Mouse (Mus musculus) MN1 (cell line): ENCODE results near the gene Gm12695.

Source experiments
- DNase-seq: peaks from one replicate; pipeline ENCODE4 v3.0.0-alpha.2; 2016; ENCODE audit warnings: low spot score

Gm12695 gene

GRCm38 (mm10) chr4:96697511-96698217 is 87.3 kb downstream of the Gm12695 start:
- DNase-seq = no peak

- peak; percentile 5 for DNase-seq
Measured at GRCm38 (mm10) chr4:96696614-96697360, 88.2 kb downstream of the Gm12695 start.

- no peak for DNase-seq
Measured at GRCm38 (mm10) chr4:96687358-96687803, 97.6 kb downstream of the Gm12695 start.

DNA sequence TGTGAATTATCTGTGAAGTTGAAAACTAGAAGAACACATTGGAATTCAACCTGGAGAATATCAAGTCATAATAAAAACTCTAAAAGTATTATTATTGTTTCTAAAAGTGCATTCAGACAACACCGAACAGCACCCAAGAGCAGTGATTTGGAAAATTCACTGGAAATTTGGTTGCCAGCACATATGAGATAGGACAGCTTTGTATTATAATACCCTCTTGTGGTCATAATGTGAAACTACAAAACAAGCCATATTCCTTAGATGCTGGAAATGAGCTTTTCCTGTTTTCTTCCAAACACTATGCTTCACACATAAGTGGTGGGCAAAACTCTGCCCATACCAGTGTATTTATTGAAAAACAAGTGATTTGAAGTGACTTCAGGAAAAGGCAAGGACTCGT is 101.5 kb downstream of the Gm12695 start:
- peak; percentile 5 for DNase-seq

GRCm38 (mm10) chr4:96680966-96681365 is 104.0 kb downstream of the Gm12695 start:
- no peak for DNase-seq

DNA sequence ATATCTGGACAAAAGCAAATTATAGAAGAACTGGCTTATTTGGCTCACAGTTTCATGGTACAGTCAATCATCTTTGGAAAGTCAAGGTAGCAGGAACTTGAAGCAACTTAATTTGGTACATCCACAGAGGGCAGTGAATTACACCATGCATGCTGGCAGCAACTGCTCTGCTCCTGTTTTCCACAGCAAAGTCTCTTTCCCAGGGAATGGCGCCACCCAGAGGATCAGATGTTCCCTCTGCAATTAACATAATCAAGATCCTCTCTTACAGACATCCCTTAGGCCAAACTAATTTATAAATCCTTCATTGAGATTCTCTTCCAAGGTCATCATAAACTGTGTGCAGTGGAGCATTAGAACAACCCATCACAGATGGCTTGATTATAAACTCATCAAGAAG is 104.8 kb downstream of the Gm12695 start:
- no peak for DNase-seq
